Mouse (Mus musculus) liver, postnatal 0 days (tissue): ENCODE measurements at regions not wholly inside any gene's neighbourhood (a gene's known extent, or its start where the extent isn't known, plus 50 kb on each side); places are given as distances from the start of the nearest gene placed in this dataset.

Experiments used
- CTCF ChIP-seq: sonication (generic); IDR thresholded peaks from 2 replicates; pipeline ENCODE4 v1.5.1; 2016; ENCODE audit warnings: antibody characterized with exemption, low read depth
- EP300 ChIP-seq: IDR thresholded peaks from 2 replicates; pipeline ENCODE4 v1.6.1; 2016; ENCODE audit warnings: antibody characterized with exemption, low read depth, mild to moderate bottlenecking

- TF ChIP-seq EP300 (no peak), CTCF (no peak)
Measured at GRCm38 (mm10) chr10:111583124-111583743, 77.1 kb downstream of the Phlda1 start.
